Mouse (Mus musculus) embryonic facial prominence, embryonic 15.5 days (tissue): ENCODE data around the gene Commd2. TPM values are rescaled to one million over a fixed set of nuclear protein-coding genes. Genes with fewer than 3 reads are reported as not detected.

ENCODE experiments used
- ATAC-seq: fragments of 200-750 bp; cut with Nextera tagmentation; 2 replicates; pipeline ENCODE4 v1.8.0; 2017; ENCODE audit warnings: low read depth, moderate TSS enrichment; ENCODE audit not compliant: insufficient number of reproducible peaks, low FRiP score, low TSS enrichment
- H3K27ac ChIP-seq: fragments of 300-500 bp; sonication (generic); replicated peaks from 2 replicates; pipeline ENCODE4 v1.5.1; 2015; ENCODE audit warnings: mild to moderate bottlenecking, inconsistent platforms
- H3K27me3 ChIP-seq: fragments of 300-500 bp; sonication (generic); 2 replicates; pipeline ENCODE4 v1.6.1; 2015; ENCODE audit warnings: inconsistent platforms
- H3K36me3 ChIP-seq: fragments of 300-500 bp; sonication (generic); 2 replicates; pipeline ENCODE4 v1.6.1; 2015; ENCODE audit warnings: mild to moderate bottlenecking, inconsistent platforms
- H3K4me1 ChIP-seq: fragments of 300-500 bp; sonication (generic); 2 replicates; pipeline ENCODE4 v1.6.1; 2015; ENCODE audit warnings: inconsistent platforms
- H3K4me2 ChIP-seq: fragments of 300-500 bp; sonication (generic); replicated peaks from 2 replicates; pipeline ENCODE4 v1.6.1; 2015; ENCODE audit warnings: mild to moderate bottlenecking, inconsistent platforms
- H3K4me3 ChIP-seq: fragments of 300-500 bp; sonication (generic); replicated peaks from 2 replicates; pipeline ENCODE4 v1.5.1; 2015; ENCODE audit warnings: mild to moderate bottlenecking, inconsistent platforms
- H3K9ac ChIP-seq: fragments of 300-500 bp; sonication (generic); 2 replicates; pipeline ENCODE4 v1.6.1; 2015; ENCODE audit warnings: inconsistent platforms
- H3K9me3 ChIP-seq: fragments of 300-500 bp; sonication (generic); replicated peaks from 2 replicates; pipeline ENCODE4 v1.6.1; 2016; ENCODE audit warnings: inconsistent platforms
- WGBS: fragments of 180-500 bp; shearing (Covaris S2); methylation state at CpG from one replicate; pipeline ENCODE4 v1.1.7; 2015; 5-methylcytosine and 5-hydroxymethylcytosine counted together
- polyA plus RNA-seq: library from polyadenylated mRNA; unstranded; fragments of >200 nt; fragmentation: Nextera tagmentation; extraction: Ambion mirVana; gene quantifications from 2 replicates; pipeline ENCODE4 v1.2.1, GENCODE M21; 2015

Gene Commd2
- polyA plus RNA-seq, 1 experiment from 2014 or later: 68.6 TPM

GRCm38 (mm10) chr3:57658608-57659007 lies 7.1 kb upstream of the Commd2 start:
- WGBS: 64% methylated on average over 6 of the region's 6 CpGs
- no peak overlapping the region for H3K4me3 ChIP-seq
- H3K4me2 ChIP-seq: no peak overlapping the region
- no peaks in the 10 kb centered on the region for H3K9me3 ChIP-seq
- no peaks in the 10 kb centered on the region for H3K27me3 ChIP-seq
- H3K27ac ChIP-seq: no peak overlapping the region
- ATAC-seq: no peak
- H3K4me1 ChIP-seq: no peaks in the 10 kb centered on the region
- no peaks in the 10 kb centered on the region for H3K36me3 ChIP-seq
- no peak overlapping the region for H3K9ac ChIP-seq

- H3K4me3 ChIP-seq: no peak overlapping the region
- H3K4me1 ChIP-seq: 0 out of 2 replicates have a peak, but pooled peaks cover 3% of the 10 kb centered on the region
- H3K36me3 ChIP-seq: no peaks in the 10 kb centered on the region
- H3K4me2 ChIP-seq: no peak overlapping the region
- ATAC-seq: no peak
- 80% methylated on average over 3 of the region's 3 CpGs for WGBS
- H3K27ac ChIP-seq: no peak overlapping the region
- no peaks in the 10 kb centered on the region for H3K9me3 ChIP-seq
- no peak overlapping the region for H3K9ac ChIP-seq
- no peaks in the 10 kb centered on the region for H3K27me3 ChIP-seq
These were observed 2.1 kb upstream of the Commd2 start for GRCm38 (mm10) chr3:57653646-57654045.

DNA sequence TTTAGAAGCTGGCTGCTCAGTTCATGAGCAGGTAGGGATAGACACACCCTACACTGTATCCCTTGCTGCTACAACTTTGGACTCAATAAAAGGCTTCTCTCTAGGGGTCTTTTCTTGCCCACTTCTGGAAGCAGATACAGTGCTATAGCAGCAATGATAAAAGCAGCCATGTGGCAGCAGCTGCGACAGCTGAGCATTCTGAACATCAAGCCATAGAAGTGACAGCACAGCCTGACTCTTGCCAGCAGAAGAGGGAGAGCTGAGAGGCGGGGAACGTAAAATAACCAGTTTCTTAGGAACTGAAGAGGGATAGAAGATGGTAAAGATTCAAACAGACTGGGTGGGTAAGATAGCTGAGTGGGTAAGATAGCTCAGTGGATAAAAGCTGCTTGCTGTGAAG lies 970 bp upstream of the Commd2 start:
- Histone ChIP-seq H3K9me3 (no peaks in the 10 kb centered on the region), H3K4me3 (no peak overlapping the region), H3K4me2 (no peak overlapping the region), H3K4me1 (0 out of 2 replicates have a peak, but pooled peaks cover 3% of the 10 kb centered on the region), H3K27ac (no peak overlapping the region), H3K36me3 (no peaks in the 10 kb centered on the region), H3K27me3 (no peaks in the 10 kb centered on the region), H3K9ac (no peak overlapping the region)
- 82% methylated on average over 3 of the region's 3 CpGs for WGBS
- no peak for ATAC-seq

- H3K9ac ChIP-seq: peak overlapping the region; percentile 75; the same call in 1 of the 2 replicates
- H3K4me3 ChIP-seq: peak overlapping the region; percentile 78
- no peaks in the 10 kb centered on the region for H3K27me3 ChIP-seq
- H3K27ac ChIP-seq: no peak overlapping the region
- H3K4me1 ChIP-seq: 0 out of 2 replicates have a peak, but pooled peaks cover 3% of the 10 kb centered on the region
- H3K9me3 ChIP-seq: no peaks in the 10 kb centered on the region
- peak overlapping the region; percentile 71 for H3K4me2 ChIP-seq
- no peaks in the 10 kb centered on the region for H3K36me3 ChIP-seq
- ATAC-seq: no peak
- WGBS: 64% methylated on average over 3 of the region's 3 CpGs
These were observed 347 bp upstream of the Commd2 start for GRCm38 (mm10) chr3:57651865-57652259.

DNA sequence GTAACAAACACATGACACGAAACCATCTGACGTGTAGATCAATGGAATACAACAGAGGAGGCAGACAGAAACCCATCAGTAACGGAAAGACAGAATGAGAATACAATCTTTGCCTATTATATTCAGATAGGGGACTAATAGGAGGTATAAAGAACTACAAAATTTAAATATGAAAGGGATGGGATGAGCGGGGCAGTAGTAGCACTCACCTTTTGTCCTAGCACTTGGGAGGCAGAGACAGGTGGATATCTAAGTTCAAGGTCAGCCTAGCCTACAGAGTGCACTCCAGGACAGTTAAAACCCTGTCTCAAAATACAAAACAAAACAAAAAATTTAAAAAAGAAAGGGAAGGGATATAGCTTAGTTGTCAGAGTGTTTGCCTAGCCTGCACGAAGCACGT lies 8.3 kb downstream of the Commd2 start:
- Histone ChIP-seq H3K4me1 (no peaks in the 10 kb centered on the region), H3K9ac (no peak overlapping the region), H3K4me2 (no peak overlapping the region), H3K27me3 (no peaks in the 10 kb centered on the region), H3K27ac (no peak overlapping the region), H3K4me3 (no peak overlapping the region), H3K9me3 (no peaks in the 10 kb centered on the region), H3K36me3 (peaks cover 21% of the 10 kb centered on the region)
- 95% methylated on average over 6 of the region's 6 CpGs for WGBS
- ATAC-seq: no peak

DNA sequence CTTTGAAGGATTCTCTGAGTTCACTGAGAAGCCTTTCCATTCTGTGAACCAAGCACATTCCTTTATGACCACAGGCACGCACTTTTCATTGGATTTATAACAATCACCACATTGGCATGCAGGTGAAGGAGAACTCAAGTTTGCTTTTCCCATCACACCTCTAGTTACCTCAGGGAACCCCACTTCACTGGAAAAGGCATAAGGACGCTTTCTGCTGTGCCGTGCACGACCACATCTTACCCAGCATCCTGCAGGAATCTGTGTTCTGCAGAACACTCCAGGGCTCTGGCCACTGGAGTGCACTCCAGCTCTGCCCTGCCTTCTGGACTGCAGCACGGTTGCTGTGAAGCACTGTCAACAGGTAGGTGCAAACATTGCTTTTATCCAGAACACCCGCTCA lies 13.9 kb downstream of the Commd2 start:
- WGBS: 69% methylated on average over 6 of the region's 6 CpGs
- H3K4me2 ChIP-seq: no peak overlapping the region
- no peak for ATAC-seq

DNA sequence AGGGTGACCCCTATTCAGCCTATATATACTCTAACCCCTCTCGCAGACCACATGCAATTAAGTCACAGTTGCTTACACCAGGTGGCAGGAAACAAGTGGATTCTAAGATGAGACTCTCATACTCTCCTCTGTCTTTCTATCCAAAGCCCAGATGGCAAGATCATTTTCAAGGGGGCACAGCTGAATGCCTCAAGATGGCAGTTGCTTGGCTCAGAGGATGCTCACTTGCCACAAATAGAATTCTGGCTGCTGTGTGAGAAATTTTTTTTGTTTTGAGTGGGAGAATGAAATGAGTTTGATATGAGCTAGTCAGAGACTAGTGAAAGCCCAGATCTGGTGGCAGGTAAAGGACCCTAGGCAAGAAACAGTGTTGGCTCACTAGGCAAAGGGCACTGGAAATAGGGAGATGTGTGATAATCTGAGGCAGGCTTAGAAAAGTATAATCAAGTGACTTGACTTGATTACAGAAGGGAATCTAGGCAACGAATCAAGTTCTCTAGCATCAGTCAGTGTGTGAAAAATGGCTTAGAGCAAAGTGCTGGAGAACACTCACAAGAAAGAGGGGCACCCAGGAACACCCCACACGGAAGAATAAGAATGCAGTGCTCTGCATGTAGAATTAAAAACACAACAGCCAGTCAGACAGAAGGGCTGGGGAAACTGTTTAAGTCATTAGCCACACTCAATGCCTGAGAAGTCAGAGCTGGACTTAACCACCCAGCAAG lies 16.6 kb downstream of the Commd2 start:
- no peak for ATAC-seq
- Histone ChIP-seq H3K27me3 (no peaks in the 10 kb centered on the region), H3K4me1 (no peaks in the 10 kb centered on the region), H3K9ac (no peak overlapping the region), H3K9me3 (no peaks in the 10 kb centered on the region), H3K27ac (no peak overlapping the region), H3K36me3 (no peaks in the 10 kb centered on the region), H3K4me3 (no peak overlapping the region), H3K4me2 (no peak overlapping the region)
- whole genome bisulfite sequencing: 73% methylated on average over 3 of the region's 3 CpGs

More for the DNA sequence above, 13.9 kb downstream of the Commd2 start:
- no peak overlapping the region for H3K27ac ChIP-seq
- no peak overlapping the region for H3K4me3 ChIP-seq
- no peaks in the 10 kb centered on the region for H3K27me3 ChIP-seq
- H3K4me1 ChIP-seq: no peaks in the 10 kb centered on the region
- no peaks in the 10 kb centered on the region for H3K36me3 ChIP-seq
- no peak overlapping the region for H3K9ac ChIP-seq
- no peaks in the 10 kb centered on the region for H3K9me3 ChIP-seq

DNA sequence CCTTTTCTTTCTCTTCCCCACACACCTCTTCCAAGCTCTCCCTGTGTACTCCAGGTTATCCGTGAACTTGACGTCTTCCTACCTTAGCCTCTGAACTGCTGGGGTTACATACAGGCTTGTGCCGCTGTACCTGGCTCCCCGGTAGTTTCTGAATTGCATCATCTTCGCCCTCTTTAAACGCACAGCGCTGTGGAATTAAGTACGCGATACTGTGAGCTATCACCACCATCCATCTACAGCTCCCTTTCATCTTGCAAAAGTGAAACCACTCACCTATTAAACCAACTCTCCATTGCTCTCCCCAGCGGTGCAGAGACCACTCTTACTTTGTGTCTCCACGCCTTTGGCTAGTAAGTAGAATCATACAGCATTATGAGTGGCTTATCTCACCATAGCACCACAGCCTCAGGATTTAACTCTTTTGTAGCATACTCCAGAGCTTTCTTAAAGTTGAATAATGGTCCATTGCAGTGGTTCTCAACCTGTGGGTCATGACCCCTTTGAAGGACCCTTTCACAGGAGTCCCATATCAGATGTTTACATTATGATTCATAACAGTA lies 24.5 kb downstream of the Commd2 start:
- no peaks in the 10 kb centered on the region for H3K27me3 ChIP-seq
- no peaks in the 10 kb centered on the region; the same call in 1 of the 2 replicates for H3K4me1 ChIP-seq
- ATAC-seq: no peak
- H3K36me3 ChIP-seq: no peaks in the 10 kb centered on the region
- WGBS: 73% methylated on average over 11 of the region's 11 CpGs
- no peaks in the 10 kb centered on the region for H3K9me3 ChIP-seq
- no peak overlapping the region for H3K27ac ChIP-seq
- H3K4me2 ChIP-seq: no peak overlapping the region
- H3K9ac ChIP-seq: no peak overlapping the region
- no peak overlapping the region for H3K4me3 ChIP-seq

DNA sequence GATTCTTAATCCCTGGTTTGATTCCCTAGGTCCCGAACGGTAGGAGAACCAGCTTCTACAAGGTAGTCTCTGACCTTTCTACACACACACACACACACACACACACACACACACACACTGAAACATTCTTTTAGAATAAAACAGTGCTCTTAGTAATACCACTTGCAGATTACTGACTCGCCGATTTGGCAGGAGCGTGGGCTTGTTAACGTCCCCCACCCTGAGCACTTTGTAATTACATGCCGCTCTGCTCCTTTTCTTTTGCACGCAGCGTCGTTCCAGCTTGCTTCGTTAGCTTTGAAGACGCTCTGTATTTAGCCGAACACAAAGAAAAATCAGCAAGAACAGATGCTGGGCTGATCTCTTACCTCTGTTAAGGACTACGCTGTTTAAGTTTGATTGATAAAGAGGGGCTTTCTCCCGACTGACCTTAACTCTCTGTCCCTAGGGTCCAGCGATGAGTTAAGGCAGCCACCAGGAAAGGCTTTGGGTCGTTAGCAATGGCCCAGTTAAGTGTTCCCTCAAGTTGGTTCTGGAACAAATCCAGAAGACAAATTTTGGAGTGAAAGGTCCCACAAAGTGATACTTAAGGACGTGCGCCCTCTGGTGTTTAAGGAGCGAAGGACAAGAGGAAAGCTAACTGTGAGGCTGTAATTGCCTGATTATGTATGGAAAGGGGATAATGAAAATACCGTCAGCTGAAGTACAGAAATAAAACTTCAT lies 26.1 kb downstream of the Commd2 start:
- H3K9ac ChIP-seq: 0 out of 2 replicates have a peak overlapping the region, but pooled peaks have one; percentile 23
- no peaks in the 10 kb centered on the region for H3K9me3 ChIP-seq
- H3K4me3 ChIP-seq: peak overlapping the region; percentile 42
- no peaks in the 10 kb centered on the region for H3K36me3 ChIP-seq
- ATAC-seq: 0 out of 2 replicates have a peak, but pooled peaks have one; percentile 19
- H3K27me3 ChIP-seq: no peaks in the 10 kb centered on the region
- H3K4me2 ChIP-seq: peak overlapping the region; percentile 63
- H3K27ac ChIP-seq: 0 out of 2 replicates have a peak overlapping the region, but pooled peaks have one; percentile 44
- 15% methylated on average over 21 of the region's 21 CpGs for WGBS
- no peaks in the 10 kb centered on the region; the same call in 1 of the 2 replicates for H3K4me1 ChIP-seq

- 69% methylated on average over 4 of the region's 4 CpGs for WGBS
- Histone ChIP-seq H3K4me2 (no peak overlapping the region), H3K9me3 (no peaks in the 10 kb centered on the region), H3K27me3 (no peaks in the 10 kb centered on the region), H3K4me1 (no peaks in the 10 kb centered on the region), H3K4me3 (no peak overlapping the region), H3K36me3 (no peaks in the 10 kb centered on the region), H3K27ac (no peak overlapping the region), H3K9ac (no peak overlapping the region)
- no peak for ATAC-seq
These were observed 31.8 kb downstream of the Commd2 start for GRCm38 (mm10) chr3:57619718-57620117.

- H3K27me3 ChIP-seq: no peaks in the 10 kb centered on the region
- no peak overlapping the region for H3K4me3 ChIP-seq
- ATAC-seq: no peak
- H3K36me3 ChIP-seq: no peaks in the 10 kb centered on the region
- H3K27ac ChIP-seq: no peak overlapping the region
- no peak overlapping the region for H3K9ac ChIP-seq
- no peak overlapping the region for H3K4me2 ChIP-seq
- H3K9me3 ChIP-seq: no peaks in the 10 kb centered on the region
- WGBS: 82% methylated on average over 4 of the region's 4 CpGs
- no peaks in the 10 kb centered on the region for H3K4me1 ChIP-seq
These were observed 35.9 kb downstream of the Commd2 start for GRCm38 (mm10) chr3:57615652-57616051.
